Mouse (Mus musculus): ENCODE results near the gene Plxna2. TPM values are rescaled to one million over a fixed set of nuclear protein-coding genes. Genes with fewer than 3 reads are reported as not detected.

The Plxna2 gene
- polyA plus RNA-seq, 1 experiment from 2014 or later: 8.5 TPM

GRCm38 (mm10) chr1:194781556-194781955, 163.5 kb downstream of the Plxna2 start:
- H3K4me1 ChIP-seq: no peaks in the 10 kb centered on the region
- H3K27me3 ChIP-seq: no peaks in the 10 kb centered on the region
- no peak overlapping the region for H3K4me2 ChIP-seq
- no peak overlapping the region for H3K9ac ChIP-seq
- H3K36me3 ChIP-seq: peaks cover 4% of the 10 kb centered on the region; the same call in 1 of the 2 replicates
- no peak overlapping the region for H3K27ac ChIP-seq
- H3K9me3 ChIP-seq: no peaks in the 10 kb centered on the region
- WGBS: 65% methylated on average over 1 of the region's 1 CpGs
- no peak for ATAC-seq (ENCODE audit: borderline replicate concordance, extremely low read depth, low FRiP score, low TSS enrichment)
- H3K4me3 ChIP-seq: no peak overlapping the region

GRCm38 (mm10) chr1:194782325-194782724, 164.3 kb downstream of the Plxna2 start:
- H3K9me3 ChIP-seq: no peaks in the 10 kb centered on the region
- H3K27ac ChIP-seq: no peak overlapping the region
- peaks cover 6% of the 10 kb centered on the region; the same call in 1 of the 2 replicates for H3K36me3 ChIP-seq
- H3K27me3 ChIP-seq: no peaks in the 10 kb centered on the region
- H3K9ac ChIP-seq: no peak overlapping the region
- no peak overlapping the region for H3K4me2 ChIP-seq
- WGBS: 66% methylated on average over 3 of the region's 3 CpGs
- no peaks in the 10 kb centered on the region for H3K4me1 ChIP-seq
- no peak overlapping the region for H3K4me3 ChIP-seq
- no peak for ATAC-seq (ENCODE audit: borderline replicate concordance, extremely low read depth, low FRiP score, low TSS enrichment)

GRCm38 (mm10) chr1:194787626-194788025, 169.6 kb downstream of the Plxna2 start:
- H3K9me3 ChIP-seq: no peaks in the 10 kb centered on the region
- no peaks in the 10 kb centered on the region for H3K27me3 ChIP-seq
- H3K9ac ChIP-seq: no peak overlapping the region
- no peak overlapping the region for H3K4me2 ChIP-seq
- WGBS: 74% methylated on average over 2 of the region's 2 CpGs
- H3K4me1 ChIP-seq: no peaks in the 10 kb centered on the region
- H3K36me3 ChIP-seq: peaks cover 13% of the 10 kb centered on the region; the same call in 1 of the 2 replicates
- no peak for ATAC-seq (ENCODE audit: borderline replicate concordance, extremely low read depth, low FRiP score, low TSS enrichment)
- no peak overlapping the region for H3K27ac ChIP-seq
- no peak overlapping the region for H3K4me3 ChIP-seq

GRCm38 (mm10) chr1:194793226-194793924, 175.4 kb downstream of the Plxna2 start:
- ATAC-seq (ENCODE audit: borderline replicate concordance, extremely low read depth, low FRiP score, low TSS enrichment): no peak
- Histone ChIP-seq H3K4me2 (no peak overlapping the region), H3K4me1 (no peaks in the 10 kb centered on the region), H3K36me3 (peaks cover 33% of the 10 kb centered on the region; the same call in 1 of the 2 replicates), H3K27me3 (no peaks in the 10 kb centered on the region), H3K9ac (no peak overlapping the region), H3K9me3 (no peaks in the 10 kb centered on the region), H3K27ac (no peak overlapping the region), H3K4me3 (no peak overlapping the region)
- WGBS: 82% methylated on average over 8 of the region's 8 CpGs

GRCm38 (mm10) chr1:194795316-194795715, 177.3 kb downstream of the Plxna2 start:
- Histone ChIP-seq H3K27me3 (no peaks in the 10 kb centered on the region), H3K36me3 (peaks cover 36% of the 10 kb centered on the region), H3K9me3 (no peaks in the 10 kb centered on the region), H3K4me2 (no peak overlapping the region), H3K4me3 (no peak overlapping the region), H3K27ac (no peak overlapping the region), H3K4me1 (no peaks in the 10 kb centered on the region), H3K9ac (no peak overlapping the region)
- no peak for ATAC-seq (ENCODE audit: borderline replicate concordance, extremely low read depth, low FRiP score, low TSS enrichment)
- WGBS: 51% methylated on average over 3 of the region's 3 CpGs

- H3K27ac ChIP-seq: no peak overlapping the region
- no peak overlapping the region for H3K4me3 ChIP-seq
- H3K4me1 ChIP-seq: no peaks in the 10 kb centered on the region
- H3K27me3 ChIP-seq: no peaks in the 10 kb centered on the region
- no peak overlapping the region for H3K4me2 ChIP-seq
- no peak for ATAC-seq (ENCODE audit: borderline replicate concordance, extremely low read depth, low FRiP score, low TSS enrichment)
- peaks cover 36% of the 10 kb centered on the region for H3K36me3 ChIP-seq
- 83% methylated on average over 1 of the region's 1 CpGs for WGBS
- H3K9ac ChIP-seq: no peak overlapping the region
- H3K9me3 ChIP-seq: no peaks in the 10 kb centered on the region
Measured at GRCm38 (mm10) chr1:194797843-194798242, 179.8 kb downstream of the Plxna2 start.

GRCm38 (mm10) chr1:194798511-194798910, 180.5 kb downstream of the Plxna2 start:
- ATAC-seq (ENCODE audit: borderline replicate concordance, extremely low read depth, low FRiP score, low TSS enrichment): no peak
- no peaks in the 10 kb centered on the region for H3K4me1 ChIP-seq
- H3K9me3 ChIP-seq: no peaks in the 10 kb centered on the region
- peaks cover 36% of the 10 kb centered on the region for H3K36me3 ChIP-seq
- H3K9ac ChIP-seq: no peak overlapping the region
- H3K4me3 ChIP-seq: no peak overlapping the region
- no peaks in the 10 kb centered on the region for H3K27me3 ChIP-seq
- H3K4me2 ChIP-seq: no peak overlapping the region
- no peak overlapping the region for H3K27ac ChIP-seq

GRCm38 (mm10) chr1:194808261-194808660, 190.2 kb downstream of the Plxna2 start:
- no peaks in the 10 kb centered on the region for H3K9me3 ChIP-seq
- no peak overlapping the region for H3K4me2 ChIP-seq
- no peaks in the 10 kb centered on the region for H3K27me3 ChIP-seq
- H3K4me1 ChIP-seq: peaks cover 22% of the 10 kb centered on the region
- peaks cover 27% of the 10 kb centered on the region for H3K36me3 ChIP-seq
- peak; percentile 96 for ATAC-seq (ENCODE audit: borderline replicate concordance, extremely low read depth, low FRiP score, low TSS enrichment)
- H3K27ac ChIP-seq: peak overlapping the region; percentile 82
- H3K4me3 ChIP-seq: no peak overlapping the region
- H3K9ac ChIP-seq: no peak overlapping the region

GRCm38 (mm10) chr1:194808681-194809080, 190.7 kb downstream of the Plxna2 start:
- H3K9me3 ChIP-seq: no peaks in the 10 kb centered on the region
- no peak overlapping the region for H3K4me2 ChIP-seq
- peaks cover 27% of the 10 kb centered on the region for H3K36me3 ChIP-seq
- H3K4me1 ChIP-seq: peaks cover 22% of the 10 kb centered on the region
- H3K4me3 ChIP-seq: no peak overlapping the region
- no peak overlapping the region for H3K9ac ChIP-seq
- H3K27ac ChIP-seq: peak overlapping the region; percentile 76
- no peaks in the 10 kb centered on the region for H3K27me3 ChIP-seq
- ATAC-seq (ENCODE audit: borderline replicate concordance, extremely low read depth, low FRiP score, low TSS enrichment): peak; percentile 80; the same call in 1 of the 2 replicates

GRCm38 (mm10) chr1:194809600-194809999, 191.6 kb downstream of the Plxna2 start:
- Histone ChIP-seq H3K9me3 (no peaks in the 10 kb centered on the region), H3K36me3 (peaks cover 27% of the 10 kb centered on the region), H3K27me3 (no peaks in the 10 kb centered on the region), H3K4me3 (no peak overlapping the region), H3K4me2 (no peak overlapping the region), H3K27ac (peak overlapping the region; percentile 76), H3K4me1 (peaks cover 22% of the 10 kb centered on the region), H3K9ac (no peak overlapping the region)
- ATAC-seq (ENCODE audit: borderline replicate concordance, extremely low read depth, low FRiP score, low TSS enrichment): no peak

GRCm38 (mm10) chr1:194814187-194814586, 196.2 kb downstream of the Plxna2 start:
- WGBS: 63% methylated on average over 5 of the region's 5 CpGs
- H3K4me2 ChIP-seq: no peak overlapping the region
- no peak overlapping the region for H3K9ac ChIP-seq
- H3K9me3 ChIP-seq: no peaks in the 10 kb centered on the region
- no peak overlapping the region for H3K4me3 ChIP-seq
- ATAC-seq (ENCODE audit: borderline replicate concordance, extremely low read depth, low FRiP score, low TSS enrichment): no peak
- H3K27ac ChIP-seq: no peak overlapping the region
- peaks cover 18% of the 10 kb centered on the region; the same call in 1 of the 2 replicates for H3K36me3 ChIP-seq
- H3K4me1 ChIP-seq: peaks cover 4% of the 10 kb centered on the region
- H3K27me3 ChIP-seq: no peaks in the 10 kb centered on the region

- no peaks in the 10 kb centered on the region for H3K27me3 ChIP-seq
- H3K36me3 ChIP-seq: peaks cover 16% of the 10 kb centered on the region; the same call in 1 of the 2 replicates
- no peaks in the 10 kb centered on the region for H3K9me3 ChIP-seq
- H3K4me2 ChIP-seq: no peak overlapping the region
- no peak overlapping the region for H3K4me3 ChIP-seq
- no peaks in the 10 kb centered on the region for H3K4me1 ChIP-seq
- WGBS: 59% methylated on average over 1 of the region's 1 CpGs
- H3K27ac ChIP-seq: no peak overlapping the region
- H3K9ac ChIP-seq: no peak overlapping the region
- ATAC-seq (ENCODE audit: borderline replicate concordance, extremely low read depth, low FRiP score, low TSS enrichment): 0 out of 2 replicates have a peak, but pooled peaks have one; percentile 13
Measured at GRCm38 (mm10) chr1:194815547-194815946, 197.5 kb downstream of the Plxna2 start.
